Mouse (Mus musculus) thymus, adult 2 months (tissue): ENCODE results near the gene Sox14.

Experiments used
- CTCF ChIP-seq: fragments of 200-500 bp; IDR thresholded peaks from 2 replicates; pipeline ENCODE4 v1.5.1; 2012; ENCODE audit warnings: mild to moderate bottlenecking, control low read depth, low read length, moderate library complexity, borderline replicate concordance; ENCODE audit not compliant: control insufficient read depth, poor library complexity, insufficient read depth; ENCODE audit errors: extremely low read depth
- POLR2A ChIP-seq: fragments of 200-500 bp; IDR thresholded peaks from 2 replicates; pipeline ENCODE4 v1.6.1; 2012; ENCODE audit warnings: mild to moderate bottlenecking, low read length, control low read depth, moderate library complexity; ENCODE audit not compliant: control insufficient read depth, poor library complexity, insufficient read depth; ENCODE audit errors: extremely low read depth

- TF ChIP-seq POLR2A (no peak), CTCF (no peak)
Observed at GRCm38 (mm10) chr9:99838877-99839276, 37.1 kb downstream of the Sox14 start.
